Mouse (Mus musculus) CD4-positive helper T cell, adult 2 months (primary cell): Measurements from ENCODE around the gene Arid1b.
"Not testable (repeated sequence)": the region's sequence is repeated elsewhere in the genome, so short reads cannot be mapped to it uniquely, and the experiment has no call there.

ENCODE experiments used
- DNase-seq: peaks from one replicate; pipeline ENCODE4 v3.0.0-alpha.2; 2012; ENCODE audit warnings: low read depth, missing footprints, low spot score

The Arid1b gene

GRCm38 (mm10) chr17:5110981-5111380 is 116.8 kb downstream of the Arid1b start:
- DNase-seq = not testable (repeated sequence)

DNA sequence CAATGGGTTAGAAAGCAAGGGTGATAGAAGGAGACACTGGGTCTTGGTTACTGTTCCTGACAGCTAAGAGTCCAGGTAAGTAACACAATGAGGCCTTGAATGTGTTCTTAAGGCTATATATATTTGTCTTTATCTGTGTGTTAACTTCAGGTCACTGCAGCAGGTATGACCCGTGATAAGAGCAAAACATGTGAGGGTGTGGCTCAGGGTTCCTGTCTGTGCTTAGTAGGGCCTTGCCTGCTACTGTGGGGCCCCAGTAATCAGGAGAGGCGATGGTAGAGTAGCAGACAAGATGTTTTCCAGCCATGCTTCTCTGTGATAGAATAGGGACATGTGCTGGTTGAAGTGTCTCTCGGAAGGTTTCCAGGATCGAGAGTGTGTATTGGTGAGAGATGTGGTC is 118.0 kb downstream of the Arid1b start:
- no peak for DNase-seq

DNA sequence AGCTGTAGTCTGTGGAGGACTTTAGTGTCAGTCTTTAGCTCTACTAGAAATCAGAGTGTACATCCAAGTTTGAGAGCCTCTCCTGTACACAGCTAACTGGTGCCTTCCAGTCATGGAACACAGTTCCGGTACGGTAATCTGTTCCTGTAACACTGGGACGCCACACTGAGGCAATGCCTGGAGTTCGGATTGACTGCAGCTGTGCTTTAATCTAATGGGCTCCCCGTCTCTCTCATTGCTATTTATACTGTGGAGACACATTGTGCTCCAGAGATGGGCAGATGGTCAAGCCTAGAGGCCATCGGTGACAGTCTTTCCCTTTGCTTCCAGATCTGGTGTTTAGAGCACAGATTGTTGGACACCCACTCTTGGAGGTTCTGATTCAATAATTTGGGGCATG is 121.8 kb downstream of the Arid1b start:
- DNase-seq = no peak

GRCm38 (mm10) chr17:5116990-5117389 is 122.9 kb downstream of the Arid1b start:
- no peak for DNase-seq

- no peak for DNase-seq
Observed at GRCm38 (mm10) chr17:5118171-5118570, 124.0 kb downstream of the Arid1b start.

- no peak for DNase-seq
Observed at GRCm38 (mm10) chr17:5124643-5125042, 130.5 kb downstream of the Arid1b start.

GRCm38 (mm10) chr17:5125084-5125855 is 131.1 kb downstream of the Arid1b start:
- peak; percentile 53 for DNase-seq

DNA sequence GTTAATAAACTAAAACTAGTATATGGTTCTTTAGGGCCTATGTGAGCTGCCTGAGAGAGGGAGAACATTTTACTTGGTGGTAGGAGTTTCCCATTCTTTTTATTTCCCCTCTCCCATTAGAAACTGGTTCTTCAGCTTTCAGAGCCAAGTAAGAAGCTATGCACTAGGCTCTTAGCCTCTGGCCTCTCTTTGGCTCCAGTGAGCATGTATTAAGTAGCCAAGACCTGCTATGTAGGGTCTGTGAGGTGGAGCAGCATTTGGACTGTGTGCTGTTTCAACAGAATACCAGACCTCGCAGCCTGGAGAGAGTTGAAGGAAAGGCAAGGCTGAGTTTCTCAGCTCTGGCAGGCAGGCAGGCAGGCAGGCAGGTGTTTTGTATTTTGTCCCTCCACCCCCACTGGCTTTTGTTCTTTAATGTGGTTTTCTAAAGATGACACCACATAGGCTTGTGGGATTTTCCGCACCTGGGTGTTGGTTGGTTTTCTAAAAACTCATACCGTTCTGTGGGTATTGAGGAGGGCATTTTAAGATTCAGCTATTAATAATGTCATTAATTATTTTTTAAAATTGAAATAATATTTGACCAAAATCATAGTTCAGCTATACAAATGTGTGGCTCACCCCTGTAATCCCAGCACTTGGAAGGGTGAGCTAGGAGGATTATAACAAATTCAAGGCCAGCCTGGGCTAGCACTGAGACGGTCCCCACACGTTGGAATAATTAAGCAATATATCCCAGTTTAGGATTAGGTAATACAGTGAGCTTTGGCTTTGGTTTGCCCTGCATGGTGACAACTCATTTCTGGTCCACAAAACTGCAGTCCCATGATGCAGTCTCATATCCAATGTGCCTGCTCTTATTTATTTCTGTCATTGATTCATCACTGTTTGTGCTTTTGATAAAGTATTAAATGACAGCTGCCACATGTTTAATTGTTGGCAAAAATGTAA is 132.0 kb downstream of the Arid1b start:
- peak; percentile 63 for DNase-seq

DNA sequence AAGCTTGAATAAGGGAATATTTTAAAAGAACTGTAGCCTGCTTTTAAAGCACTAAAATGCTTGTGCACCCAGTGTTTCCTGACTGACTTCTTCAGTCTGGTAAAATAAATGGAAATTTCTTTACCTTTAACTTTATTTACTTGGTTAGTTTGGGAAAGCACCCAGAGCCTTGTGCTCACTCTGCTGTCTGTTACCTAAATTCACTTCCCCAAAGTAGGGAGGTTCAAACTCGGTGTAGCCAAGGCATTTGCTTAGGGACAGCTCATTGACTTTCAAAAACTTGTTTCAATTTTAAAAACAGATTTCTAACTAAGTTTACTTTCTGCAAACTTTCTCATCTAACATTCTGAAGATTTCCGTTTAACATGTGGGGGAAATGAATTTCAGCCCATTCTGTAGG is 135.5 kb downstream of the Arid1b start:
- DNase-seq = no peak

DNA sequence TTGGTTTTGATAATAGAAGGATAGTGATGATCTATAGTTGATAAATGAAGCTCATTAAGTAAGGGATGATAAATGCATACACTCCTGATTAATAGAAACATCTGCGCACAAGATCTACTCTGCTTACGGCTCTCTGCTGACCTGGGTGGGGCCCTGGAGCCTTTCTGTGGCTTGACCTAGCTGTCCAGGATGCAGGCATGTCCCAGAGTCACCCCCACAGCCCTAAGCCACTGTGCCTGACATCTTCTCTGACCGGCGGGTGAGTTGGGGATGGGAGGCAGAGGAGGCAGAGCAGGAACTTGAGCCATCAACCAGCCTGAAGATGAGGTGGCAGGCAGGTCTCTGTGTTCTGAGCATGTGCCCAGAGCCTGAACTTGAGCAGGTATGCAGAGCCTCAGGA is 136.0 kb downstream of the Arid1b start:
- DNase-seq = no peak

DNA sequence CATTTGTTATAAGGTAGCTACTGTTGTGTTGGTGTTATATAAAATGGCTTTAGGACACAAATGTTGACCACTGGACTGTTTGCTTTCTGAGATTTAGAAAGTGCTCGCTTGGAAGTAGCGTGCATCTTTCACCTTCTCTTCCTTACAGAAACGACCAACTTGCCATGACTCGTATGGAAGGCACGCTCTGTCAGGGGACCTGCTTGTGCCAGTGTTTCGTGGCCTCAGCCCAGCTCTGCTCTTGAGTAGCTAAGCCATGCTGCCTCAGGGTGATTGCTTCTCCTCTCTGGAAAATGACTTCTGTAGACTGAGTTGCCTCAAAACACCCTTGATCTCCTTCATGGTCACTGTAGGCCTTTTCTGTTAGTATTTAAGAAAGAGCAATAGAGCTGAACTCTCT is 137.6 kb downstream of the Arid1b start:
- no peak for DNase-seq

DNA sequence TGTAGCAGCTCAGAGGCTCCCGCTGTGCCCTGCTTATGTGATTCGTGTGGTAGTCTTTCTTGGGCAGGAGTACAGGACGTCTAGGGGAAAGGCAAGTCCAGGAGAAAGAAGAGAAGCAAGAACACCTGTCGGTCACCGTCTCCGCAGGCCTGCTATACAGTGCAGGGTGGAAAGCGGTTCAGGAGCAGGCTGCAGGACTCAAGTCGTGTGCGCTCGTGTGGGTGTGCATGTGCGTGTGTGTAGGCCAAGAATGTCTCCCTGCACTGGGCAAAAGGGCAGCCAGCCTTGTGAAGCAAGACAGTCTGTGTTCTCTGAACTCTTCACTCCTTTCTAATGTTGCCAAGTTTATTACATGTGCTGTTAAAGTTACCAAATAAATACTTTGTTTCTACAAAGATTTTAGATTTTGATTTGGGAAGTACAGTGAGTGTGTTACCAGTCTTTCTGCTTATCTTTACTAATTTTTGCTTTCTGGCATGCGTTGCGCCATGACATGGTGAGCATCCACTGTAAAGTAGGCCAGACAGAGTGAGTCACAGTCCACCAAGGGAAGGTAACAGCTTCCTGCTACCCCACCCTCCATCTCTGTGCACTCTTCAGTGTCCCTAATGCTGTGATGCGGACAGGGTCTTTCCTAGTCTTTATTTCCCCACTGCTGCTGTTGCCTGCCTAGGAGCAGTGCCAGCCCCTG is 138.3 kb downstream of the Arid1b start:
- DNase-seq = no peak

DNA sequence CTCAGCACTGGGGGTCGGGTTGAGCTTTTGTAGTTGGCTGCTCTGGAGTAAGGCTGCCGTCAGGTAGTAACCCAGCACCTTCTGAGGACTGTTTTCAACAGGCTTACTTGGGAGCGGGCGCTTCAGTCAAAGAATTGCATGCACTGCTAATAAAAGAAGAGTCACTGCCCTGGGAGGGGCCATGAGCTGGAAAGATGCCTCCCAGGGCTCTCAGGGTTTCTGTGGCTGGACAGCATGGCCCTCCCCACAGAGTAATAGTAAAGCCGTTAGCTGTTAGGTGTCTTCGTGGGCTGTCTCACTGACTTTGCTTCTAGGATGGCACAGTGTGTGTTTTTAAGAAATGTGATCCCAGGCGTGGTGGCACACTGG is 138.8 kb downstream of the Arid1b start:
- DNase-seq = no peak

DNA sequence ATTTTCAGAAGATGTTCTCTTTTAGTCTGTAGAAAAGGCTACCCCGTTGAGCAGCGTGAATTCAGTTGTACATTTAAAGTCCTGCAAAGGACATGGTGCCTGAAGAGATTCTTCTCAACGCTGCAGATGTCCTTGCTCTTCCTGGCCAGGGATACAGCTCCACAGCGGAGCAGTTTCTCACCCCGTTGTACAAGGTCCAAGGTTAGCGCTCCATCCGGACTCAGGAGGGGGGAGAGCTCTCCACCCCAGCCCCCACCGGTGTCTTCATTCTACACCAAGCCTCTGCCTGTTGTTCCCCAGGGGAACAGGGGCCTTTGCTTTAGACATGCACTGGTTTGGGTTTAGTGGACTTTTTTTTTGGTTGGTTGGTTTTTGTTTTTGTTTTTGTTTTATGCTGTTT is 139.7 kb downstream of the Arid1b start:
- DNase-seq = no peak

DNA sequence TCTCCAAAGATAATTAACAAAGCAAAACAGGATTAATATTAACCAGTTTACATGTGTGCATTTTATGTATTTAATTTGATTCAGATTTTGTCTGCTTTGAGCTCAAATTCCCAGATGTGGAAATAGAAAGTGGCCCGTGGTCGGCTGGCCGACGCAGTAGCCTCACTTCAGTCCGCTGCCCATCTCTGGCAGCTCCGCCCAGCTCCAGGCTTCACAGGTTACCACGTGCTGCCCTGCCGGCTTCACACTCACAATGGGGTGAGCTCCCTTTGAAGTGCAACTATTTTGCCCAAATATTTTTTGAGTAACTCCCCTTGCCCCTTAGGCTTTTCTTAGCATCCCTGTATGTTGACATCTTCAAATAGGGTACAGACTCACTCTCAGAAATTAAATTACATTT is 140.1 kb downstream of the Arid1b start:
- no peak for DNase-seq

- no peak for DNase-seq
Observed at GRCm38 (mm10) chr17:5137936-5138335, 143.8 kb downstream of the Arid1b start.

- DNase-seq = peak; percentile 86
Observed at GRCm38 (mm10) chr17:5138641-5139205, 144.6 kb downstream of the Arid1b start.

DNA sequence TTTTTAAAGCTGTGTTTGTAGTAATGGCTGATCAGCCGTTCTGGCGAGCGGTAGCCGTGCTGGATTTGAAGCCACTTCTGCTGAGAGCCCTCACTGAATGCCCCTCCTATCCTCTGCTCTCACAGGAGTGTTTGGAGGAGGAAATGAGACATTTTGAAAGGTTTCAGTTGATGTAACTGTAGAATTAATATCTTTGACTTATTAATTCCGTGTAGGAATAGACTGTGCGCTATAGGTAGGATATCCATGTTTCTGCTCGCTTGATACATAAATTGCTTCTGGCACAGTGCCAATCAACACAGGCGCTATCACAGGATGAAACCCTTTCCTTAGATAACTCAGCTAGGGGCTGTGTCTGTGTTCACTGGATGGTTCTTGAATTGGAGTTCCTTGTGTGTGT is 145.4 kb downstream of the Arid1b start:
- DNase-seq = peak; percentile 20

DNA sequence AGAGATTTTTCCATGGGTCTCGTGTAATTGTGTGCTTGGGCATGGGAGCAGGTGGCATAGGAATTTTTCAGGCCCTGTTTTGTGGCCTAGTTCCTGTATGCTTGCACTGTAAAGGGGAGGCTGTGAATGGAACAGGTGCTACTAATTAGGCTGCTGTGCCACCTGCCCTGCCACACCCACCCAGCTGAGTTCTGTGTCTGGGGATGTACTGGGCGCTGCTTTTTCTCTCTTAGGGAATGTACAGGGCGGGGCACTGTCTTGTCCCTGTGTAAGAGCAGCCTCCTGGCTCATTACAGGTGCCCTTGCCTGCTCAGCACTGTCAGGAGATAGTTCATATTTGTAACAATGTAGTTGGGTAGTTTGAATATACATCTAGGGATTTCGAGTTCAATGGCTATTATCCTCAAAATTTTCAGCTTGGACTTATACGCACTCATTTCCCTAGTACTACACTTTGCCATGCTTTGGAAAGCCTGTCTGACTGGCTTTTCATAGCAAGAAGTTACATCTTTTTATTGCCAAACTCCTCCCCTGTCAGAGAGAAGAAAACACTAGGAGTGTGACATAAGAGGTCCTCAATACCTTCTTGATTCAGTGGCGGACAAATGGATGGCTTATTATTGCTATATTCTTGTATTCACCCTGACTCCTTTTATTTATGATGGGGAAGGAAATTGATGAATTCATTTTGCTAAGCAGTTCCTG is 149.8 kb downstream of the Arid1b start:
- no peak for DNase-seq

GRCm38 (mm10) chr17:5150660-5151063 is 156.5 kb downstream of the Arid1b start:
- DNase-seq = no peak

GRCm38 (mm10) chr17:5151852-5152251 is 157.7 kb downstream of the Arid1b start:
- DNase-seq = no peak
